Mouse (Mus musculus) olfactory bulb, adult 2 months (tissue): ENCODE data around the gene Fgfr2. TPM values are rescaled to one million over a fixed set of nuclear protein-coding genes. Genes with fewer than 3 reads are reported as not detected.

ENCODE experiments used
- H3K27ac ChIP-seq: fragments of 200-500 bp; 2 replicates; pipeline ENCODE4 v1.5.1; 2012; ENCODE audit warnings: low read depth, low read length; ENCODE audit not compliant: insufficient read depth
- H3K4me1 ChIP-seq: fragments of 200-500 bp; 2 replicates; pipeline ENCODE4 v1.6.1; 2012; ENCODE audit warnings: low read length; ENCODE audit not compliant: control insufficient read depth, insufficient read depth
- H3K4me3 ChIP-seq: fragments of 200-500 bp; 2 replicates; pipeline ENCODE4 v1.5.1; 2012; ENCODE audit warnings: mild to moderate bottlenecking, low read depth, low read length, moderate library complexity; ENCODE audit not compliant: insufficient read depth
- CTCF ChIP-seq: fragments of 200-500 bp; IDR thresholded peaks from 2 replicates; pipeline ENCODE4 v1.5.1; 2012; ENCODE audit warnings: low read depth, mild to moderate bottlenecking, low read length, moderate library complexity; ENCODE audit not compliant: insufficient read depth
- POLR2A ChIP-seq: fragments of 200-500 bp; IDR thresholded peaks from 2 replicates; pipeline ENCODE4 v1.6.1; 2012; ENCODE audit warnings: mild to moderate bottlenecking, low read depth, low read length, moderate library complexity; ENCODE audit not compliant: insufficient read depth
- WGBS: fragments of 180-500 bp; shearing (Covaris S2); methylation state at CpG from one replicate; pipeline ENCODE4 v1.1.7; 2018; 5-methylcytosine and 5-hydroxymethylcytosine counted together
- polyA plus RNA-seq: library from polyadenylated mRNA; stranded (reverse); fragments of >200 nt; gene quantifications from 2 replicates; pipeline ENCODE4 v1.2.4, GENCODE M21; 2012; ENCODE audit warnings: low replicate concordance; ENCODE audit not compliant: missing spikeins, insufficient read depth, insufficient read length

The Fgfr2 gene
- polyA plus RNA-seq, 1 experiment = not detected

DNA sequence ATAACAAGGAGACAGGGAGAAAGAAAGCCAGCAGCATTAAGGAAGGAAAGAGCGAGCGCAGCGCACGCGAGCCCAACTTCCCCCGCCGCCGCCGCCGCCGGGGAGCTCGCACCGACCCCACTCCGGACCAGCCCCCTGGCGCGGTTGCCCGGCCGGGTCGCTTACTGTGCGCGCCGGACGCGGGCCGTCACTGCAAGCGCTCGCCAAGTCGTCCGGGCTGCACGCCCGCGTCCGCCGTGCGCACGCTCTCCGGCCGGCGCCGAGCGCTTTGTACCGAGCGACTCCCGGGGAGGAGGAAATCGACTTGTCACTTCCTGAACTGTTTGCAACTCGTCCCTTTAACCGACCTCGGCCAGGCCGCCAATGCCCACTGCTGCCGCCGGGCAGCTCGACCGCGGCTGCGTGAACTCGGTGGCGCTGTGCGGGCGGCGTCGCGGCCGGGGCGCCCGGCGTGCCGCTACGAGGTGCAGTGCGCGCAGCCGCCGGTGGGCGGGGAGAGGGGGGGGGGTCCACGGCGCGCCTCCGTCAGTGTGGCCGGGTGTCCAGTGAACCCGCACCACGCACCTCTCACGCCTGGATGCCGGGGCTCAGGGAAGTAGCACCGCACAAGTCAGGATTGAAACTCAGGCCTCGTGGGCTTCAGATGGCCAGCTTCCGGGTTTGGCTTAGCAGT lies 309.6 kb downstream of the Fgfr2 start, which contains the start of gene Fam53b:
Gene Fam53b, minus strand, starts transcription at position 471 of the 673 bp plus-strand sequence.
- TF ChIP-seq CTCF = no peak
- TF ChIP-seq POLR2A = peak; percentile 43; the same call in 1 of the 2 replicates
- Histone ChIP-seq H3K27ac (no peak within 1 kb of the TSS), H3K4me1 (peaks cover 23% of the 10 kb centered on the region), H3K4me3 (peak within 1 kb of the TSS; percentile 60)
- under 1% methylated on average over 81 of the region's 85 CpGs for WGBS

DNA sequence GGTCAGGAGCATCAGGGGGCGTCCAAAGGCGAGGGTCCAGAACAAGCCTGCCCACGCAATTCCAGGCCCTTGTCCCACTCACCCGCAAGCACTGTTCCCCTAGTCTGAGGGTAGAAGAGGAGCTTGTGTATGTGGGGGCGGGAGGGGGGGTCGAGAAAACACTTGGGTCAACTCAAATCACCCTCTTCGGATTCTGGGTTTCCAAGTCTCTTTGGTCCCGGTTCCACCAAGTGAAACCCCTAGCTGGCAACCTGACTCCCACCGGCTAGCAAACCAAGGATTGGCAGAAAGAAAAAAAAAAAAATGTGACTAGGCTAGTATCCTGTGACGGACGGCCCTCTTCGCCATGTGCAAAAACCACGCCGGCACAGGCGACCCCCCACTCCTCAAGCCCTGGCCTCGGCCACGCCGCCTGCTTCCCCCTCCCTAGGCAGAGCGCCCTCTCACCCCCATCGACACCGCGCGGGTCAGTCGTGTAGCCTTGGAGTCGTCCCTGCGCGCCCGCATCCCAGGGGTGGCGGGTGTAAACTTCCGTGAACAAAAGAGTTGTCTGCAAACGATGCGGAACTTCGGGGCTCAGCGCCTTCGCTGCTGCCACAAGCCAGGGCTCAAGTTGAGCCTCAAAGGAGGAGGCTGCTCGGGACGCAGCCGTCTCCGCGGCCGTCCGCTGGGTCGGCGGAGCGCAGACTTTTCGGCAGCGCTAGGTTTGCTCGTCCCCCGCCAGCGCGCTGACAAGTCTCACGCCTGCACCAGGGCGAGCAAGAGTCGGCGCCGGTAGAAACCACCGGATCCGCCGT lies 310.3 kb downstream of the Fgfr2 start:
- TF ChIP-seq POLR2A = no peak
- peaks cover 26% of the 10 kb centered on the region for H3K4me1 ChIP-seq
- H3K4me3 ChIP-seq = peak overlapping the region; percentile 60
- under 1% methylated on average over 59 of the region's 59 CpGs for WGBS
- H3K27ac ChIP-seq = no peak overlapping the region

GRCm38 (mm10) chr7:132811716-132812618 lies 311.2 kb downstream of the Fgfr2 start:
- TF ChIP-seq CTCF = no peak
- TF ChIP-seq POLR2A = no peak
- peaks cover 33% of the 10 kb centered on the region for H3K4me1 ChIP-seq

GRCm38 (mm10) chr7:132810879-132811278 lies 312.3 kb downstream of the Fgfr2 start:
- no peak overlapping the region for H3K27ac ChIP-seq
- H3K4me3 ChIP-seq = no peak overlapping the region
- TF ChIP-seq POLR2A = no peak
- peak; percentile 79 for TF ChIP-seq CTCF
- WGBS = 67% methylated on average over 1 of the region's 1 CpGs
- peaks cover 37% of the 10 kb centered on the region for H3K4me1 ChIP-seq

More at GRCm38 (mm10) chr7:132811716-132812618, 311.2 kb downstream of the Fgfr2 start:
- 27% methylated on average over 23 of the region's 23 CpGs for WGBS
- Histone ChIP-seq H3K4me3 (peak overlapping the region; percentile 60), H3K27ac (no peak overlapping the region)

DNA sequence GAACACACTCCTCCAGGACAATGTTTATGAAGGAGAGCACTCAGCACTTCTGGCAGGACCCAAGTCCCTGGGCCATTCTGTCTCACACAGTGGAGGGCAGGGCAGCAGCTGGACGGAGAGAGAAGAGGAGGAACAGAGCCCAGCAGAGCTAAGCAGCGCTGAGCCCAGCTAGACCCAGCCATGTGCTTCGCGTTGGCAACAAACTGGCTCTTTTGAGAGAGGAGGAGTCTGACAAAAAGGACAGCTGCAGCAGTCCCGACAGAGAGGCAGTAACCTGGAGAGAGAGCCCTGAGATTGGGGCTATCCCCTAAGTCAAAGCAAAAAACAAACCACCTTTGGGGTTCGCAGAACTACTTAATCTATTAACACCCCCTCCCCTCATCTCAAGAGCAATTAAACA lies 312.8 kb downstream of the Fgfr2 start:
- Histone ChIP-seq H3K4me3 (no peak overlapping the region), H3K27ac (no peak overlapping the region), H3K4me1 (peaks cover 42% of the 10 kb centered on the region)
- TF ChIP-seq CTCF = no peak
- no peak for TF ChIP-seq POLR2A
- WGBS = 33% methylated on average over 6 of the region's 6 CpGs

GRCm38 (mm10) chr7:132809721-132810120 lies 313.4 kb downstream of the Fgfr2 start:
- Histone ChIP-seq H3K4me3 (no peak overlapping the region), H3K4me1 (peaks cover 43% of the 10 kb centered on the region), H3K27ac (no peak overlapping the region)
- no peak for TF ChIP-seq POLR2A
- no peak for TF ChIP-seq CTCF
- 73% methylated on average over 6 of the region's 6 CpGs for WGBS

DNA sequence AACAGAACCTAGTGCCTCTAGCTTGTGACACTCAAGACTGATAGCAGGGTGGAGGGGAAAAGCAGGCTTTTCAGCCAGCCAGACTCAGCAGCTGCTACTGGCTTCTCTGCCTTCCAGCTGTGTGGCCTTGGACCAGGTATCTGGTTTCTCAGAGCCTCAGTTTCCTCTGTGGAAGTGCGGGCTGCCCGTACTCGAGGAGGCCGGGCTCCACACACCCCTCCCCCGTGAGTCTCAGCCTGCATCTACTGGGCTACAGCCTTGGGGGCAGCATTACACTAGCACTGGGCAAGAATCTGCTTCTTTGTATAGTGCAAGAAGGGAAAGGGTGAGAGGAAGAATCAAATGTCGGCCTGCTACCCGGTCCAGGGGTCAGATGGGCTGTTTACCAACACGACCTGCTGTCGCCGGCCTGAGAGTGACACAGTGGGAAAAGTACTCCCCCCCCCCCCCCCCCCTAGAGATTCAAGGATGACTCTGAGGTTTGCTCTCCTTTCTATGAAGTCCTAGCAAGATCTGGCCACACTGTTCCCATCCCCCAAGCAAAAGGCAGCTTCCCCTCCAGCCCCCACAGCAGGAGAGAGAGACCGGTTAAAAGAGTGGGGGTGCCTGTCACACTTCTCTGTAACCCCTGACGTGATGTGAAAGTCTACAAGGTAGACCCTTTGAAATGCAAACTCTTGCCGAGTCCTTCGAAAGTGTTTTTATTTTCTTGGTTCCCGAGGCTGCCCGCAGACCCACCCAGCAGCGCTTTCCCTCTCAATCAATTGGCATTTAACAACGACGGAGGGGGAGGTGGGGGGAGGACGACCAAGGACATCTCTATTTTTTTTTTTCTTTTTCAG lies 314.1 kb downstream of the Fgfr2 start:
- TF ChIP-seq POLR2A (no peak), CTCF (no peak)
- WGBS = 40% methylated on average over 20 of the region's 20 CpGs
- no peak overlapping the region for H3K4me3 ChIP-seq
- H3K27ac ChIP-seq = peak overlapping the region; percentile 5; the same call in 1 of the 2 replicates
- H3K4me1 ChIP-seq = peaks cover 43% of the 10 kb centered on the region
